Mouse (Mus musculus) liver, adult 2 months (tissue): ENCODE data around the gene Brdt. TPM values are rescaled to one million over a fixed set of nuclear protein-coding genes. Genes with fewer than 3 reads are reported as not detected.

Experiments
- DNase-seq: peaks from one replicate; pipeline ENCODE4 v3.0.0-alpha.2; 2011; ENCODE audit warnings: low read depth, low spot score; ENCODE audit errors: extremely low read depth
- H3K27ac ChIP-seq: fragments of 200-500 bp; replicated peaks from 2 replicates; pipeline ENCODE4 v1.5.1; 2012; ENCODE audit warnings: low read depth, mild to moderate bottlenecking, control low read depth, inconsistent platforms, low read length; ENCODE audit not compliant: insufficient read depth
- H3K27me3 ChIP-seq: fragments of 200-500 bp; 2 replicates; pipeline ENCODE4 v1.6.1; 2012; ENCODE audit warnings: mild to moderate bottlenecking, moderate library complexity, low read length, inconsistent platforms; ENCODE audit not compliant: control insufficient read depth, insufficient read depth
- H3K36me3 ChIP-seq: fragments of 200-500 bp; 2 replicates; pipeline ENCODE4 v1.6.1; 2012; ENCODE audit warnings: low read length, inconsistent platforms; ENCODE audit not compliant: control insufficient read depth, insufficient read depth
- H3K4me1 ChIP-seq: fragments of 200-500 bp; 2 replicates; pipeline ENCODE4 v1.6.1; 2011; ENCODE audit warnings: low read length; ENCODE audit not compliant: control insufficient read depth, insufficient read depth
- H3K4me3 ChIP-seq: fragments of 200-500 bp; 2 replicates; pipeline ENCODE4 v1.5.1; 2011; ENCODE audit warnings: low read depth, mild to moderate bottlenecking, control low read depth, low read length, moderate library complexity; ENCODE audit not compliant: insufficient read depth
- H3K79me2 ChIP-seq: fragments of 200-500 bp; 2 replicates; pipeline ENCODE4 v1.6.1; 2012; ENCODE audit warnings: inconsistent platforms, mild to moderate bottlenecking, low read length, moderate library complexity; ENCODE audit not compliant: control insufficient read depth, insufficient read depth
- H3K9ac ChIP-seq: fragments of 200-500 bp; 2 replicates; pipeline ENCODE4 v1.6.1; 2012; ENCODE audit warnings: low read depth, mild to moderate bottlenecking, control low read depth, inconsistent platforms, low read length
- CTCF ChIP-seq: fragments of 200-500 bp; IDR thresholded peaks from 2 replicates; pipeline ENCODE4 v1.5.1; 2011; ENCODE audit warnings: low read depth, low read length, control low read depth
- POLR2A ChIP-seq: fragments of 200-500 bp; IDR thresholded peaks from 2 replicates; pipeline ENCODE4 v1.6.1; 2011; ENCODE audit warnings: low read length, control low read depth; ENCODE audit not compliant: insufficient read depth; ENCODE audit errors: extremely low read depth
- WGBS: fragments of 180-500 bp; shearing (Covaris S2); methylation state at CpG from one replicate; pipeline ENCODE4 v1.1.7; 2018; 5-methylcytosine and 5-hydroxymethylcytosine counted together
- polyA plus RNA-seq: library from polyadenylated mRNA; depleted of rRNA; stranded (reverse); fragments of >200 nt; gene quantifications from 2 replicates; pipeline ENCODE4 v1.2.3, GENCODE M21; 2012; rRNA removed
- total RNA-seq: library from RNA; depleted of rRNA; stranded (reverse); fragments of >200 nt; gene quantifications from 2 replicates; pipeline ENCODE4 v1.2.3, GENCODE M21; 2014; rRNA removed

The Brdt gene
- 1.8 and 1.9 TPM in 2 replicates for total RNA-seq
- polyA plus RNA-seq: 0.81 and 0.83 TPM in 2 replicates

DNA sequence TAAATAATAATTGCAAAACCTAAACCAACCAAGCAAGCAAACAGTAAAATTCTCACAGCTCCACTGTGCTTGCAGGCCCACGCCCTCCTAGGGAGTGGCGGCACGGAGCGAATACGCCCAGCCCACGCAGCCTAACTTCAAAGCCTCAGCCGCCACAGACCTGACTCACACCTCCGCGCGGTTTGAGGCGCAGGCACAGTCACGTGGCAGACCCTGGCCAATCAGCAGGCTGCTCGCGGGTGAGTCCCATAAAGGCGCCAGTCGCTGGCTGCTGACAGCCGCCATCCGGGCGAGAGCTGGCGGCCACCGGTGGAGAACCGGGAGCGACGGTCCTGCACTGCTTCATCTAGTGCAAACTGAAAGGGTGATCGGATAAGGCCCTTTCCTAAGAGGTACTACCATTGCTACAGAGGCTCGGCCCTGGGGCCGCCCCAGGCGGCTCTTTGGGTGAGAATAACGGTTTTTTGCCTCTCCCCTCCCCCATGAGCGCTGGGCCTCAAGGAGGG, at the start of gene Brdt:
TSS of gene Brdt (plus strand) at position 244 of the 506 bp plus-strand sequence.
- H3K9ac ChIP-seq: no peak within 1 kb of the TSS
- WGBS: 87% methylated on average over 30 of the region's 30 CpGs
- no peaks in the 10 kb centered on the region for H3K4me1 ChIP-seq
- no peak within 1 kb of the TSS for H3K4me3 ChIP-seq
- 0 out of 2 replicates have a peak, but pooled peaks cover 2% of the 10 kb centered on the region for H3K27me3 ChIP-seq
- TF ChIP-seq CTCF: no peak
- H3K79me2 ChIP-seq: no peaks in the 10 kb centered on the region
- DNase-seq: no peak
- H3K36me3 ChIP-seq: no peaks in the 10 kb centered on the region
- no peak within 1 kb of the TSS for H3K27ac ChIP-seq

DNA sequence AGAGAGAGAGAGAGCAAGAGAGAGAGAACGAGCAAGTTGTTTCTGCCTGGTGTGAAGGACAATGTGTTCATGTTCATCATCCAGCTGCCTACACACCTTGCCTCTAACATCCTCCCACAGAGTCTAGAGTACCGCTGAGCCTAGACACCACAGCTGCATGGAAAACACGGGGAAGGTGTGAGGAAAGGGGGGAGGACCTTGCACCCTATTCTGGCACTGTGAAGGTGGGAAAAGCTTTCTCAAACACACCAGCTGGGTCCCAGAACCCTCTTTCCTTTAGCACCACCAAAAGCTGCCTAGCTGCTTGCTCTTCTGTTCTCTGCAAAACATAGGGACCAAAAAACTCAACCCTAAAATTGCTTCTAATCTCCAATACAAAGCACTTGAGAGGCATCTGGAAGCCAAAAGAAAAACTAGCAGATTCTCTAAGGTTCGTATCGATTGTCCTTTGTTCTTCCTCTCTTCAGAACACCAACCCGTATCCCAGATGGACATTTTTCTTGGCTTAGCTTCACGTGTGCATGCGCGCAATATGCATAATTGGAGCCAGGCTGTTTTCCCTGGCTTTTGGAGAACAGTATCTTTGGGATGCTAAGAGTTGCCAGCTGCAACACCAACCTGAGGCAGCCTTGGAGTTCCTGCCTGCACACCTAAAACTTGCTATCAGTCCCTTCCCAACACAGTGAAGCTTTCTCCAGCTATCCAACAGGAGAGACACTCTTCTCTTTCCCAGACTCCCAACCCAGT, 48.2 kb upstream of the Brdt start:
- Histone ChIP-seq H3K27ac (no peak overlapping the region), H3K27me3 (no peaks in the 10 kb centered on the region), H3K9ac (no peak overlapping the region), H3K36me3 (no peaks in the 10 kb centered on the region), H3K79me2 (peaks cover 14% of the 10 kb centered on the region; the same call in 1 of the 2 replicates), H3K4me3 (no peak overlapping the region), H3K4me1 (peaks cover 7% of the 10 kb centered on the region)
- TF ChIP-seq POLR2A (no peak), CTCF (no peak)
- no peak for DNase-seq
- 80% methylated on average over 9 of the region's 9 CpGs for WGBS

DNA sequence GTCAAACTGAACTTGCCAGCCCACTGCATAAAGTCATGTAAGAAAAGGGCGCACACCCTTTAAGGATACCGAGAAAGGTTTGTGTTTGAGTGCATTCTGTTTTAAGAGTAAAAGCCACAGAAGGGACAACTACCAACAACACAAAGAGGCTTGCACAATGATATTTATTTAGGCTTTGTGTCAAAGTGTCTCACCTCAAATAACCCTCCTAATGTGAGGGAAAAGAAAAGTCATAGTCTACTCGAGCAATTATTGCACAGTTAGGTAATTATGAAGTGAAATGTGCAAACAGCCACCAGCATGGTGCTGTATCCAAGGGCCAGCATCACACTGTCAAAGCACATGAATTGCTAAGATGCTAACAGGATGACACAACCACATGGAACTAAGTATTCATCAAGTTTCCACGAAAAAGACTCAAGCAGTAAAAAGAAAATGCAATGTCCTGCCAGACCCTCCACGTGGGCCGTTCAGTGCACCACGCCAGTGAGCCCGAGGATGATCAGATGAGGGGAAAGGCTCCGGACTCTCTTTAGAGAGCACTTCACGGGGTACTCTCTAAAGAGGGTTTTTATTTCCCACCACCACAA, 46.9 kb upstream of the Brdt start:
- TF ChIP-seq POLR2A (no peak), CTCF (no peak)
- Histone ChIP-seq H3K4me3 (no peak overlapping the region), H3K79me2 (peaks cover 12% of the 10 kb centered on the region; the same call in 1 of the 2 replicates), H3K9ac (no peak overlapping the region), H3K27ac (no peak overlapping the region; the same call in 1 of the 2 replicates), H3K4me1 (peaks cover 7% of the 10 kb centered on the region), H3K36me3 (no peaks in the 10 kb centered on the region), H3K27me3 (no peaks in the 10 kb centered on the region)
- 12% methylated on average over 10 of the region's 10 CpGs for WGBS
- peak; percentile 87 for DNase-seq

DNA sequence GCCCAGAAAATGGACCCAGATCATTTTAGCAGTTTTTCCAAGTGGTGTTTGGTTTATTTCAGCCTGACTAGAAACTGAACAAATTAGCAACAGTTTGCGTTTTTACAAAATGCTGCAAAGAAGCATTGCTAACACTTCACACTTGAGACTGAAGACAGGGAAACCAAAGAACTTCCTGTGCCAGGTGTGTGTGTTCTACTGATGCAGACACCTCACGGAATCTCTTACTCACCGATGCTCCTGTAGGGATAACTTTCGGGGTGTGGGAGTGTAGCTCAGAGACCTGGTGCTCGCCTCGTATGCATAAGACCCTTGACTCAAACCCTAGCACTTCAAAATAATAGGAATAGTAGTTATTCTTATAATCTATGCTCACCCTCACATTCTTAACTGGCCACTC, 45.4 kb upstream of the Brdt start:
- 90% methylated on average over 6 of the region's 6 CpGs for WGBS
- Histone ChIP-seq H3K36me3 (no peaks in the 10 kb centered on the region), H3K27me3 (no peaks in the 10 kb centered on the region), H3K4me1 (peaks cover 7% of the 10 kb centered on the region), H3K27ac (no peak overlapping the region), H3K4me3 (no peak overlapping the region), H3K9ac (no peak overlapping the region), H3K79me2 (peaks cover 12% of the 10 kb centered on the region; the same call in 1 of the 2 replicates)
- no peak for DNase-seq
- TF ChIP-seq POLR2A (no peak), CTCF (no peak)

DNA sequence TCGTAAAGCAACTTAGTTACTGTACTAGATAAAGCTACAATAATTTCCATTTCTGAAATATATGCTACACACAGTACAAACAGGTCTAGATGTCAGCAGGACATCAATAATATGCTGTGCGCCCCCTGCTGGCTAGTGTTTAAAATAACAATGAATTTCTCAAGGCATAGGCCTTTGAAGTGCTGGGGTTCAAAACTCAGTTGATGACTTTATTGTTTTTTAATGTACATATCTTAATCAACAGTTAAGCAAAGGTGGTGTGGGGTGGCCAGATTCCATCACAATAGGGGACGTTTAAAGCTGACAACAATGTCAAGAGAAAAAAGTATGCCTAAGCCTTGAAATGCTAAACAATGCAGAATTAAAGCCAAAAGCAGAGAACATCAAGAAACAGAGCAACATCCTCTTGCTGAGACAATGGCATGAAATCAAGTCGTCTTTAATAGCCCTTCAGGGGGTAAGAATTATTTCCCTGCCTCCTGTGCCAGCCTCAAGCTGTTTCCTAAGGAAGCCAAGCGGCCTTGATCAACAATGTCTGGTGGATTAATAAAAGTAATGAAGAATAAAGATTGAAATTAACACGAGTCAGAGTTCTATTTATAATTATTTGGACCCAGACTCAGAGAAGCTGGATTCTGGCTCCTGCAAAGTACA, 43.6 kb upstream of the Brdt start:
- no peaks in the 10 kb centered on the region for H3K36me3 ChIP-seq
- 27% methylated on average over 6 of the region's 6 CpGs for WGBS
- TF ChIP-seq CTCF (peak; percentile 52), POLR2A (no peak)
- H3K4me1 ChIP-seq: peaks cover 7% of the 10 kb centered on the region
- peak overlapping the region; percentile 8 for H3K4me3 ChIP-seq
- DNase-seq: peak; percentile 37
- H3K27ac ChIP-seq: no peak overlapping the region
- H3K79me2 ChIP-seq: no peaks in the 10 kb centered on the region; the same call in 1 of the 2 replicates
- H3K9ac ChIP-seq: no peak overlapping the region
- no peaks in the 10 kb centered on the region for H3K27me3 ChIP-seq
